Mouse (Mus musculus) cerebellum, adult 9-10 months (tissue): Measurements from ENCODE around the gene Dtx1.
A peak's percentile ranks its signal among the peaks of the same experiment; 100 is the strongest.

Experiments
- DNase-seq: peaks from one replicate; pipeline ENCODE4 v3.0.0; 2022

The Dtx1 gene

GRCm38 (mm10) chr5:120702969-120703368 is 8.8 kb downstream of the Dtx1 start:
- DNase-seq = peak; percentile 93

GRCm38 (mm10) chr5:120702421-120702820 is 9.3 kb downstream of the Dtx1 start:
- peak; percentile 83 for DNase-seq

GRCm38 (mm10) chr5:120700996-120701790 is 10.5 kb downstream of the Dtx1 start:
- DNase-seq = no peak

- DNase-seq = peak; percentile 71
Measured at GRCm38 (mm10) chr5:120698801-120699391, 12.8 kb downstream of the Dtx1 start.

- DNase-seq = no peak
Measured at GRCm38 (mm10) chr5:120698181-120698580, 13.5 kb downstream of the Dtx1 start.

GRCm38 (mm10) chr5:120696865-120697264 is 14.9 kb downstream of the Dtx1 start:
- DNase-seq = no peak

GRCm38 (mm10) chr5:120696057-120696743 is 15.5 kb downstream of the Dtx1 start:
- no peak for DNase-seq

GRCm38 (mm10) chr5:120694695-120695074 is 17.0 kb downstream of the Dtx1 start:
- DNase-seq = peak; percentile 63

GRCm38 (mm10) chr5:120693931-120694694 is 17.6 kb downstream of the Dtx1 start:
- DNase-seq = no peak

- DNase-seq = no peak
Measured at GRCm38 (mm10) chr5:120692034-120692433, 19.7 kb downstream of the Dtx1 start.

GRCm38 (mm10) chr5:120690417-120690816 is 21.3 kb downstream of the Dtx1 start:
- no peak for DNase-seq

GRCm38 (mm10) chr5:120688434-120688833 is 23.3 kb downstream of the Dtx1 start:
- no peak for DNase-seq

GRCm38 (mm10) chr5:120687897-120688296 is 23.8 kb downstream of the Dtx1 start:
- no peak for DNase-seq

GRCm38 (mm10) chr5:120687484-120687851 is 24.3 kb downstream of the Dtx1 start:
- no peak for DNase-seq

- DNase-seq = no peak
Measured at GRCm38 (mm10) chr5:120686749-120687483, 24.8 kb downstream of the Dtx1 start.

GRCm38 (mm10) chr5:120685678-120686077 is 26.0 kb downstream of the Dtx1 start:
- DNase-seq = no peak

- no peak for DNase-seq
Measured at GRCm38 (mm10) chr5:120682982-120683771, 28.6 kb downstream of the Dtx1 start.

- no peak for DNase-seq
Measured at GRCm38 (mm10) chr5:120680918-120681317, 30.8 kb downstream of the Dtx1 start.

- DNase-seq = peak; percentile 66
Measured at GRCm38 (mm10) chr5:120679676-120680555, 31.8 kb downstream of the Dtx1 start.

GRCm38 (mm10) chr5:120677516-120677915 is 34.2 kb downstream of the Dtx1 start:
- no peak for DNase-seq
